Mouse (Mus musculus): ENCODE measurements around the gene Hdgf. TPM values are rescaled to one million over a fixed set of nuclear protein-coding genes. Genes with fewer than 3 reads are reported as not detected.

The Hdgf gene
- total RNA-seq, 2 experiments from 2014 or later: 205 to 213 TPM

GRCm38 (mm10) chr3:87907906-87908305 is 1.8 kb downstream of the Hdgf start:
- DNase-seq (ENCODE audit: low spot score in 2 of 2): no peak

GRCm38 (mm10) chr3:87909381-87909780 is 3.3 kb downstream of the Hdgf start:
- DNase-seq (ENCODE audit: low spot score in 2 of 2): no peak

- no peak for DNase-seq (ENCODE audit: low spot score in 2 of 2)
Measured at GRCm38 (mm10) chr3:87909874-87910273, 3.8 kb downstream of the Hdgf start.

- DNase-seq (ENCODE audit: low spot score in 2 of 2): peak; percentile 57 to 80
Measured at GRCm38 (mm10) chr3:87910573-87911141, 4.5 kb downstream of the Hdgf start.

GRCm38 (mm10) chr3:87913491-87913890 is 7.4 kb downstream of the Hdgf start:
- DNase-seq (ENCODE audit: low spot score in 2 of 2): no peak

- no peak for DNase-seq (ENCODE audit: low spot score in 2 of 2)
Measured at GRCm38 (mm10) chr3:87913891-87914290, 7.8 kb downstream of the Hdgf start.

GRCm38 (mm10) chr3:87916990-87917389 is 10.9 kb downstream of the Hdgf start:
- no peak for DNase-seq (ENCODE audit: low spot score in 2 of 2)

GRCm38 (mm10) chr3:87918551-87918950 is 12.4 kb downstream of the Hdgf start:
- DNase-seq (ENCODE audit: low spot score in 2 of 2): no peak

GRCm38 (mm10) chr3:87919336-87920108 is 13.4 kb downstream of the Hdgf start, which contains the start of gene Mrpl24:
Gene Mrpl24 (plus strand): TSS chr3:87919506.
- DNase-seq (ENCODE audit: low spot score in 2 of 2): peak; percentile 19 to 61

- DNase-seq (ENCODE audit: low spot score in 2 of 2): no peak
Measured at GRCm38 (mm10) chr3:87920270-87920943, 14.3 kb downstream of the Hdgf start.

- DNase-seq (ENCODE audit: low spot score in 2 of 2): no peak
Measured at GRCm38 (mm10) chr3:87924996-87925395, 18.9 kb downstream of the Hdgf start.

- DNase-seq (ENCODE audit: low spot score in 2 of 2): no peak
Measured at GRCm38 (mm10) chr3:87927452-87927851, 21.3 kb downstream of the Hdgf start.

GRCm38 (mm10) chr3:87929341-87930077 is 23.4 kb downstream of the Hdgf start:
- DNase-seq (ENCODE audit: low spot score in 2 of 2): no peak

GRCm38 (mm10) chr3:87930078-87930795 is 24.1 kb downstream of the Hdgf start, which contains the start of the genes Isg20l2 and Rrnad1:
Gene Isg20l2 (plus strand): TSS chr3:87930314.
Gene Rrnad1 (minus strand): TSS chr3:87930717.
- peak; percentile 89 to 92 for DNase-seq (ENCODE audit: low spot score in 2 of 2)

- no peak for DNase-seq (ENCODE audit: low spot score in 2 of 2)
Measured at GRCm38 (mm10) chr3:87934026-87934425, 27.9 kb downstream of the Hdgf start.

- DNase-seq (ENCODE audit: low spot score in 2 of 2): no peak
Measured at GRCm38 (mm10) chr3:87934501-87934900, 28.4 kb downstream of the Hdgf start.

- no peak for DNase-seq (ENCODE audit: low spot score in 2 of 2)
Measured at GRCm38 (mm10) chr3:87935201-87935600, 29.1 kb downstream of the Hdgf start.

- peak; percentile 50 to 62 for DNase-seq (ENCODE audit: low spot score in 2 of 2)
Measured at GRCm38 (mm10) chr3:87935776-87936175, 29.7 kb downstream of the Hdgf start.

GRCm38 (mm10) chr3:87940611-87941010 is 34.5 kb downstream of the Hdgf start:
- no peak for DNase-seq (ENCODE audit: low spot score in 2 of 2)

GRCm38 (mm10) chr3:87942471-87942870 is 36.4 kb downstream of the Hdgf start:
- no peak for DNase-seq (ENCODE audit: low spot score in 2 of 2)

GRCm38 (mm10) chr3:87943586-87943985 is 37.5 kb downstream of the Hdgf start:
- no peak for DNase-seq (ENCODE audit: low spot score in 2 of 2)

Measured in adrenal gland, postnatal 4 days (tissue).